Mouse (Mus musculus) thymus, adult 2 months (tissue): Measurements from ENCODE around the gene Cacnb2. TPM values are rescaled to one million over a fixed set of nuclear protein-coding genes. Genes with fewer than 3 reads are reported as not detected.

Experiments
- DNase-seq: peaks from one replicate; pipeline ENCODE4 v3.0.0; 2021
- H3K27ac ChIP-seq: fragments of 200-500 bp; 2 replicates; pipeline ENCODE4 v1.5.1; 2012; ENCODE audit warnings: low read length, control low read depth; ENCODE audit not compliant: control insufficient read depth, insufficient read depth
- H3K27me3 ChIP-seq: fragments of 200-500 bp; 2 replicates; pipeline ENCODE4 v1.6.1; 2012; ENCODE audit warnings: mild to moderate bottlenecking, low read length, moderate library complexity, mixed read lengths; ENCODE audit not compliant: control insufficient read depth, insufficient read depth
- H3K36me3 ChIP-seq: fragments of 200-500 bp; 2 replicates; pipeline ENCODE4 v1.6.1; 2012; ENCODE audit warnings: mild to moderate bottlenecking, low read length, moderate library complexity; ENCODE audit not compliant: control insufficient read depth, insufficient read depth
- H3K4me1 ChIP-seq: fragments of 200-500 bp; replicated peaks from 2 replicates; pipeline ENCODE4 v1.6.1; 2012; ENCODE audit warnings: low read length; ENCODE audit not compliant: control insufficient read depth, insufficient read depth
- H3K4me3 ChIP-seq: fragments of 200-500 bp; 2 replicates; pipeline ENCODE4 v1.5.1; 2012; ENCODE audit warnings: mild to moderate bottlenecking, low read length, control low read depth, moderate library complexity; ENCODE audit not compliant: control insufficient read depth, insufficient read depth
- CTCF ChIP-seq: fragments of 200-500 bp; IDR thresholded peaks from 2 replicates; pipeline ENCODE4 v1.5.1; 2012; ENCODE audit warnings: mild to moderate bottlenecking, control low read depth, low read length, moderate library complexity, borderline replicate concordance; ENCODE audit not compliant: control insufficient read depth, poor library complexity, insufficient read depth; ENCODE audit errors: extremely low read depth
- POLR2A ChIP-seq: fragments of 200-500 bp; IDR thresholded peaks from 2 replicates; pipeline ENCODE4 v1.6.1; 2012; ENCODE audit warnings: mild to moderate bottlenecking, low read length, control low read depth, moderate library complexity; ENCODE audit not compliant: control insufficient read depth, poor library complexity, insufficient read depth; ENCODE audit errors: extremely low read depth
- WGBS: fragments of 180-500 bp; shearing (Covaris S2); methylation state at CpG from one replicate; pipeline ENCODE4 v1.1.7; 2018; 5-methylcytosine and 5-hydroxymethylcytosine counted together
- polyA plus RNA-seq: library from polyadenylated mRNA; depleted of rRNA; stranded (reverse); fragments of >200 nt; gene quantifications from 2 replicates; pipeline ENCODE4 v1.2.3, GENCODE M21; 2012

Cacnb2 gene
- polyA plus RNA-seq, 1 experiment: 1.6 TPM

- 95% methylated on average over 4 of the region's 4 CpGs for WGBS
- H3K4me1 ChIP-seq: no peaks in the 10 kb centered on the region
These were observed 339.4 kb downstream of the Cacnb2 start for GRCm38 (mm10) chr2:14942261-14942660.

GRCm38 (mm10) chr2:14943691-14944357 lies 340.9 kb downstream of the Cacnb2 start:
- Histone ChIP-seq H3K36me3 (no peaks in the 10 kb centered on the region), H3K27me3 (no peaks in the 10 kb centered on the region), H3K4me1 (no peaks in the 10 kb centered on the region), H3K4me3 (no peak overlapping the region), H3K27ac (no peak overlapping the region)
- DNase-seq: no peak
- TF ChIP-seq POLR2A (no peak), CTCF (no peak)
- 58% methylated on average over 3 of the region's 3 CpGs for WGBS

More at GRCm38 (mm10) chr2:14942261-14942660, 339.4 kb downstream of the Cacnb2 start:
- TF ChIP-seq POLR2A (no peak), CTCF (no peak)
- DNase-seq: no peak
- no peak overlapping the region for H3K4me3 ChIP-seq
- no peaks in the 10 kb centered on the region for H3K27me3 ChIP-seq
- H3K36me3 ChIP-seq: no peaks in the 10 kb centered on the region
- H3K27ac ChIP-seq: no peak overlapping the region

- no peak for DNase-seq
- Histone ChIP-seq H3K36me3 (no peaks in the 10 kb centered on the region), H3K27ac (no peak overlapping the region), H3K27me3 (no peaks in the 10 kb centered on the region), H3K4me1 (no peaks in the 10 kb centered on the region), H3K4me3 (no peak overlapping the region)
- whole genome bisulfite sequencing: 95% methylated on average over 2 of the region's 2 CpGs
- no peak for TF ChIP-seq POLR2A
- TF ChIP-seq CTCF: no peak
These were observed 350.2 kb downstream of the Cacnb2 start for GRCm38 (mm10) chr2:14953090-14953489.

GRCm38 (mm10) chr2:14960963-14961488 lies 358.1 kb downstream of the Cacnb2 start:
- TF ChIP-seq CTCF: no peak
- no peak for TF ChIP-seq POLR2A

GRCm38 (mm10) chr2:14961493-14961892 lies 358.6 kb downstream of the Cacnb2 start:
- no peaks in the 10 kb centered on the region for H3K27me3 ChIP-seq
- no peak overlapping the region for H3K4me3 ChIP-seq
- DNase-seq: no peak
- no peaks in the 10 kb centered on the region for H3K4me1 ChIP-seq
- 87% methylated on average over 2 of the region's 2 CpGs for WGBS
- TF ChIP-seq POLR2A (no peak), CTCF (no peak)
- no peak overlapping the region for H3K27ac ChIP-seq
- H3K36me3 ChIP-seq: no peaks in the 10 kb centered on the region

More at GRCm38 (mm10) chr2:14960963-14961488, 358.1 kb downstream of the Cacnb2 start:
- H3K27me3 ChIP-seq: no peaks in the 10 kb centered on the region
- WGBS: 70% methylated on average over 1 of the region's 1 CpGs
- H3K36me3 ChIP-seq: no peaks in the 10 kb centered on the region
- DNase-seq: no peak
- H3K4me3 ChIP-seq: no peak overlapping the region
- H3K27ac ChIP-seq: no peak overlapping the region
- H3K4me1 ChIP-seq: no peaks in the 10 kb centered on the region

GRCm38 (mm10) chr2:14984029-14984428 lies 381.1 kb downstream of the Cacnb2 start:
- Histone ChIP-seq H3K27me3 (no peaks in the 10 kb centered on the region), H3K27ac (no peak overlapping the region), H3K4me1 (peaks cover 9% of the 10 kb centered on the region), H3K4me3 (no peak overlapping the region), H3K36me3 (no peaks in the 10 kb centered on the region)
- TF ChIP-seq CTCF (no peak), POLR2A (no peak)
- DNase-seq: no peak
- WGBS: 93% methylated on average over 11 of the region's 11 CpGs

GRCm38 (mm10) chr2:14988451-14988850 lies 385.6 kb downstream of the Cacnb2 start:
- WGBS: 38% methylated on average over 4 of the region's 4 CpGs
- no peaks in the 10 kb centered on the region for H3K36me3 ChIP-seq
- no peaks in the 10 kb centered on the region for H3K27me3 ChIP-seq
- peak overlapping the region; percentile 86 for H3K27ac ChIP-seq
- H3K4me3 ChIP-seq: no peak overlapping the region
- peaks cover 18% of the 10 kb centered on the region for H3K4me1 ChIP-seq
- no peak for TF ChIP-seq CTCF
- no peak for TF ChIP-seq POLR2A
- DNase-seq: peak; percentile 29
